Mouse (Mus musculus) gastrocnemius, adult 2 months (tissue): ENCODE results near the gene Snx32. TPM values are rescaled to one million over a fixed set of nuclear protein-coding genes. Genes with fewer than 3 reads are reported as not detected.

Source experiments
- DNase-seq: peaks from one replicate; pipeline ENCODE4 v3.0.0; 2022
- H3K27ac ChIP-seq: fragments of 200-600 bp; 2 replicates; pipeline ENCODE4 v1.8.1; 2022; ENCODE audit warnings: mild to moderate bottlenecking
- H3K4me3 ChIP-seq: fragments of 200-600 bp; 2 replicates; pipeline ENCODE4 v1.8.1; 2022; ENCODE audit warnings: mild to moderate bottlenecking, moderate library complexity
- CTCF ChIP-seq: fragments of 200-600 bp; IDR thresholded peaks from 2 replicates; pipeline ENCODE4 v1.8.1; 2022; ENCODE audit warnings: antibody characterized with exemption, mild to moderate bottlenecking, moderate library complexity
- intact Hi-C: fragments of 180-260 bp; cut with DNase I; formaldehyde crosslinking; loops from one replicate; pipeline ENCODE4 v1.15.1; 2025
- total RNA-seq, 2 experiments: library from RNA; stranded (reverse); gene quantifications; 2 replicates each; pipeline ENCODE4 v1.2.3; 2021

The Snx32 gene
- total RNA-seq, 2 experiments from 2014 or later: 5.8 to 8.0 TPM

DNA sequence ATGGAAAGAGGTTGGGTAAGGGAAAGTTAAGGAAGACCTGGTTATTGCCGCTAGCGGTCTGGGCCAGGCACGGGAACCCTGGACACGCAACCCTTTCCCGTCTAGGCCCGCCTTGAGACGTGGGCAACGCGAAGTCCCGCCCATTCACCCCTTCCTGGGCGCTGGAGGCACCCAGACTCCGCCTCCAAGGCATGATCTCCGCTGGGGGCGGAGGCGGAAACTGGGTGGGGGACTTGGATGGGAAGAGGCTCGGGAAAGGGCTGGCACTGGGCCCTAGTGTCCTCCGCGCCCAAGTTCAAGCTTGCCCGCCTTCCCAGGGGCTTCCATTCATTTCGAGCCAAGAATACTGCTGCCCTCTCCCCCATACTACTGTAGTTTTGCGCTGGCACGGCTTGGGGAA lies 36.6 kb downstream of the Snx32 start, which contains the start of gene Efemp2:
Efemp2 (plus strand) TSS at position 235 of the 400 bp plus-strand sequence.
- peak within 1 kb of the TSS; percentile 80 for H3K27ac ChIP-seq
- intact Hi-C loops: no loop called here
- peak; percentile 88 for DNase-seq
- peak within 1 kb of the TSS; percentile 78 for H3K4me3 ChIP-seq
- TF ChIP-seq CTCF: no peak

DNA sequence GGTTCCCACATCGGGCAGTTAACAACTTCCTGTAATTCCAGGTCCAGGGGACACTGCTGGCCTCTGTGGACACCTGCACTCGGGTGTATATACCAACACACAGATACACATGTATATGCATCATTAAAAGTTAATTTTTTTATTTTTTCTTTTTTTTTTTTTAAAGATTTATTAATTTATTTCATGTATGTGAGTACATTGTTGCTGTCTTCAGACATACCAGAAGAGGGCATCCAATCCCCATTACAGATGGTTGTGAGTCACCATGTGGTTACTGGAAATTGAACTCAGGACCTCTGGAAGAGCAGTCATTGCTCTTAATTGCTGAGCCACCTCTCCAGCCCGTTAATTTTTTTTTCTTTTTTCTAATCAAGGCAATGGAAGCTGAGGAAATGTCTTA lies 37.5 kb downstream of the Snx32 start:
- no peak for DNase-seq
- peak; percentile 44 for TF ChIP-seq CTCF
- Histone ChIP-seq H3K27ac (no peak overlapping the region), H3K4me3 (no peak overlapping the region)
- intact Hi-C loops: no loop called here

DNA sequence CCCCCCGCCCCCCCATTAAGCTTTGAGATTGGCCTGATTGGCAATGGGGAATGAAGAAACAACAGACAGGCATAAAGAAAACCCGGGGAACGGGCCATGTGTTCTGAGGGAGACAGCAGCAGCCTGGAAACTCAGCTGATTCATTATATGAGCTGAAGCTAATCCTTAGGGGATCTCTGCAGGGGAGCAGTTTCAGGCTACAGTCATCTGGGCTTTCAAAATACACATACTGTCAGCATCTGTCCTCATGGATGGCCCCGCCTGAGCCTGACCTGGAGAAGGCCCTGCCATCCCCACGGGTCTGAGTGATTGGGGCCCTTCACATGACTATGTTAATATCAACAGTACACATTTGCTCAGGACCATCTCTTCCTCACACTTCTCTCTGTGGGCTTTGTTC lies 38.5 kb downstream of the Snx32 start:
- intact Hi-C loops: no loop called here
- no peak overlapping the region for H3K4me3 ChIP-seq
- no peak overlapping the region for H3K27ac ChIP-seq
- DNase-seq: no peak
- TF ChIP-seq CTCF: no peak

DNA sequence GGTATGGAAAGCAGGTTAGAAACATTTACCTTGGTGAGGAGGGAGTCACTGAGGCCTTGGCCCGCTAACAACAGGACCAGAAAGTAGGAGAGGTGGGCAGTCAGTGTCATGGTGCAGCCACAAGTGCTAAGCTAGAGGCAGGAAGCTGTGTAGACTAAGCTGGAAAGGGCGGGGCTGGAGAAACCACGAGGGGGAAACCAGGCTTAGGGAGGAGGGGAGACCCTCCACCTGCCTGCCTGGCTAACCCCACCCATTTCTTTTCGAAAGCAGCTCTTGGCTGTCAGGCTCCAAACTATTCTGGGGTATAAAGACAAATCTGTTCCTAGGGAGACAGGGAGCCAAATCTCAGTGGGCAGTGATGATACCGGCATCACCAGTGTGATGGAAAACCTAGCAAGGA lies 42.0 kb downstream of the Snx32 start, which contains the start of gene Ctsw:
Ctsw (minus strand) TSS at position 134 of the 400 bp plus-strand sequence.
- DNase-seq: no peak
- no peak within 1 kb of the TSS for H3K4me3 ChIP-seq
- TF ChIP-seq CTCF: no peak
- intact Hi-C loops: no loop called here
- no peak within 1 kb of the TSS for H3K27ac ChIP-seq

DNA sequence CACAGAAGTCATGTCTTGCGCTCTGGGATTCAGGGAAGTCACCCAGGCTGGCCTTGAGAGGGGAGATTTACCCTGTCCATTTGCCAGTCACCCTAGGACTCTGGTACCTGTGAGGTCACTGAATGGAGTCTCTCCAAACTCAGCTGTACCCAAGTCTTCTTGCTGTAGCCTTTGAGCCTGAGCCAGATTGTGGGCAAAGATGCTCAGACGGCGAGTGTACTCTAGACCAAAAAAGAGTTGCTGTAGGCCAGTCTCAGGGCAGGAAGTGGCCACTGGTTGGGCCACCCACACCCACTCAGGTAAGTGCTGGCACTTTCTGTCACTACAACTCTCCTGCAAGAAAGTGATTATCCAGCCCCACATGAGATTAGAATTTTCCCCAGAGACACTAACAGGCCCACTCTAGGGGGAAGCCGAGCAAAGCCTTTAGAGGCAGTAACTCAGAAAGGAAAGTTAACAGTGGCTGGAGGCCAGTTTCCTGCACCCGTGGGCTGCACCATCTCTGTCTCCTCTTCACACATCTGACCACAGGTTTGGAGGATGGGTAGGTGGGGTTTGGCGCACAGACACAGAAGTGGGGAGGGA lies 43.3 kb downstream of the Snx32 start:
- TF ChIP-seq CTCF: no peak
- no peak for DNase-seq
- H3K4me3 ChIP-seq: no peak overlapping the region
- H3K27ac ChIP-seq: no peak overlapping the region
- intact Hi-C loops: no loop called here

DNA sequence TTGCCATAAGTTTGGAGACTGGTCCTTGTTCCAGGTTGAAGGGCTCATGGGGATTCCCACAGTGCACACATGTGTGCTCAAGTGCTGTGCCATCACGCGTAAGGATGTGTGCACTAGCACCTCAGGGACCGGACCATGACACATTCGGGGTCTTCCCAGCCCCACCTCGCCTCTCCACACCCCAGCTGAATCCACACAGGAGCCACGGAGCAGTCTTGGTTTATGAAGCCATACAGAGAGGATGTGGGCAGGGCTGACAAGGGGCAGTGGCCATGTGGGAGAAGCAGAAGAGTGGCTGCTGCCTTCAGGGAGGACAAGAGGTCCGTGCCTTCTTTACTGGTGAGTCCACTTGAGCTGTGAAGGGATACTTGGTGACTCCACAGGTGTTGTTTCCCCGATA lies 45.3 kb downstream of the Snx32 start:
- no peak for TF ChIP-seq CTCF
- intact Hi-C loops: no loop called here
- no peak overlapping the region for H3K27ac ChIP-seq
- DNase-seq: no peak
- H3K4me3 ChIP-seq: no peak overlapping the region

DNA sequence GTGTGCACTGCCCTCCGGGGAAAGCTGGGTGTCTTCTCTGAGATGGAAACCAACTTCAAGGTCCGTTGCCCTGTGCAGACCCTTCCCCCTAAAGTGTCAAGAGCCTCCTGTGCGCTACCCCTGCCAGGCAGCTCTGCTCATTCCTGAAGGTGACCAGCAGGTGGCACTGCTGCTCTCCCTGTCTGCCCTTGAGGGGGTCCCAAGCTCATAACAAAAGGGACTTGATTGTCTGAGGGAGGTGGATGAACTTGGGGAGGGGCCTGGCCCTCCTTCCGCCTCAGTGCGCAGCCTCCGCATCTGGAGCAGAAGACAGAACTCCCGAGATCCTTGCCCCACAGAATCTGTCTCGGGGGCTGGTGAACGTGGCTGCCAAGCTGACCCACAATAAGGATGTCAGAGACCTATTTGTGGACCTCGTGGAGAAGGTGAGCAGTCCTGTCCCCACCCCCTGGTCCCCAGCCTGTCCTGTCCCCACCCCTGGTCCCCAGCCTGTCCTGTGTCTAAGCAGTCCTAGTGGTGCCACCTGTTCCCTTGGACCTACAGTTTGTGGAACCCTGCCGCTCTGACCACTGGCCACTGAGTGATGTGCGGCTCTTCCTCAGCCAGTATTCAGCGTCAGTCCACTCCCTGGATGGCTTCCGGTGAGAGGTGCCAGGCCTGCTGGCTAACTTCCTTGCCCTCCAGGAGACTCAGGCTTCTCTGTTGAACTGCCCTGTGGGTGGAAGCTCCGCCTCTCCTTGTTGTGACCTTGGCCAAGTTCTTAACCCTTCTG lies 46.4 kb downstream of the Snx32 start:
- DNase-seq: peak; percentile 59
- peak; percentile 93 for TF ChIP-seq CTCF
- Histone ChIP-seq H3K27ac (peak overlapping the region; percentile 58), H3K4me3 (peak overlapping the region; percentile 34)
- intact Hi-C loops: loop anchor here (2.0 kb wide), 1 partner anchor 23 kb away; no protein-coding TSS in a partner anchor

DNA sequence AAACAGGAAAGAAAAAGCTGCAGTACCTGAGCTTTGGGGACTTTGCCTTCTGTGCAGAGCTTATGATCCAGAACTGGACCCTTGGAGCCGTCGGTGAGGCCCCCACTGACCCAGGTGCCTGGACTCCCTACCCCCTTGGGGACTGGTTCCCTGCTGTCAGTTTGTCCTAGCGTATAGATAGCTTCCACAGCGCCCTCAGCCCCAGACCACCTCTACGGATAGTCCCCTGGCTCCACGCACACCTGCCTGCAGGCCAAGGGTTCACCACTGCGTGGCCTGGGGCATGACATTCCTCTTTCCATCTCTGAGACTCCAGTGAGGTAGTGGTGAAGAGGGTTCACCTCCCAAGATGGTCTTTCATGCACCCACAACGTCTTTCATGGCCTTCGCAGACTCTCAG lies 47.1 kb downstream of the Snx32 start:
- H3K27ac ChIP-seq: no peak overlapping the region
- intact Hi-C loops: loop anchor here (2.0 kb wide), 1 partner anchor 24 kb away; no protein-coding TSS in a partner anchor
- H3K4me3 ChIP-seq: no peak overlapping the region
- TF ChIP-seq CTCF: no peak
- DNase-seq: no peak

DNA sequence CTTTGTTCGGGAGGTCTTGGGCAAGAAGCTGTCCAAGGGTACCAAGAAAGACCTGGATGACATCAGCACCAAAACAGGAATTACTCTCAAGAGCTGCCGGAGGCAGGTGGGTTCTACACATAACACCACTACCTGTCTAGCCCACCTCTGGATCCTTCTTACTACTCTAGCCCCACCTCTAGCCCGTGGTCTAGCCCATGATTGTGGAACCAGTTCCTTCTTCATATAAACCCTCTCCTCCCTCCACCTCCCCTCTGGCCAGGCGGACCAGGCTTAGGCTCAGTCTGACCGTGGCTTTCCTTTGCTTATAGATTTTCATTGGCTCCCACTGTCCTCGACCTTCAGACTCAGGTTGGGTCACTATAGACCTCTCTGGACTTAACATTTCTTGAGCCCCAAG lies 48.9 kb downstream of the Snx32 start:
- no peak for DNase-seq
- H3K27ac ChIP-seq: peak overlapping the region; percentile 94; the same call in 1 of the 2 replicates
- no peak for TF ChIP-seq CTCF
- H3K4me3 ChIP-seq: peak overlapping the region; percentile 89
- intact Hi-C loops: no loop called here

DNA sequence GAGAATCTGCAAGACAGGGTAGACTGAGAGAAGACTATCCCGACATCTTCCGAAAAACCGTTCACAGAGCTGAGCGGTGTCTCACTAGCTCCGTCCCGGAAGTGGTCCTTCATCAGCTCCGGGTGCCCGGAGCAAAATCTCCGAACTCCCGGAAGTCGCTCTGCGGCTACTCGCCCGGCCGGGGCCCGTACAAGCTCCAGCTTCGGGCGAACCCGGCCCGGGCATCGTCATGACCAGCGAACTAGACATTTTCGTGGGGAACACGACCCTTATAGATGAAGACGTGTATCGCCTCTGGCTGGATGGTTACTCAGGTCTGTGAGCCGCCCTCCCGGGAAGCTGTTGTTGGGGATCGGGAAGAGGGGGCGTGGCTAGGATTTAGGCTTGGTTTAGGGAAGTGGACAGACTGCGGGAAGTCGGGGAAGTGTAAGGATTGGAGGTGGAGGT lies 49.9 kb downstream of the Snx32 start, which contains the start of gene Fibp:
Fibp (plus strand) TSS at position 151 of the 447 bp plus-strand sequence.
- Histone ChIP-seq H3K27ac (peak within 1 kb of the TSS; percentile 94), H3K4me3 (peak within 1 kb of the TSS; percentile 89)
- TF ChIP-seq CTCF: no peak
- intact Hi-C loops: no loop called here
- peak; percentile 92 for DNase-seq

DNA sequence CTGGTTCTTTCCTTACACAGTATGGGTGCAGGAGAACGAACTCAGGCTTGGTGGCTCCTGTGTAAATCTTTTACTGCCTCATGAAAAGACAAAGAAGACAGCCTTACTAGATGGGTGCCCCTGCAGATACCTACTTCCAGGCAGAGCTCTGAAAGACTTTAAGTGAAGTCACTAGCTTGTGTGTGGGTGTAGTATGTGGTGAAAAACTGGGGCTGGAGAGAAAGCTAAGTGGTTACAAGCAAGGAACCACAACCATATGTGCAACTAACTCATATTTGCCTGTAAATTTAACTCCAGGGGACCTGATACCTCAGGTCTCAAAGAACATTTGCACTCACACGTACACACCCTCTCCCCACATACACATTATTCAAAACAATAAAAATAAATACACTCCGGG lies 50.4 kb downstream of the Snx32 start:
- peak overlapping the region; percentile 94 for H3K27ac ChIP-seq

DNA sequence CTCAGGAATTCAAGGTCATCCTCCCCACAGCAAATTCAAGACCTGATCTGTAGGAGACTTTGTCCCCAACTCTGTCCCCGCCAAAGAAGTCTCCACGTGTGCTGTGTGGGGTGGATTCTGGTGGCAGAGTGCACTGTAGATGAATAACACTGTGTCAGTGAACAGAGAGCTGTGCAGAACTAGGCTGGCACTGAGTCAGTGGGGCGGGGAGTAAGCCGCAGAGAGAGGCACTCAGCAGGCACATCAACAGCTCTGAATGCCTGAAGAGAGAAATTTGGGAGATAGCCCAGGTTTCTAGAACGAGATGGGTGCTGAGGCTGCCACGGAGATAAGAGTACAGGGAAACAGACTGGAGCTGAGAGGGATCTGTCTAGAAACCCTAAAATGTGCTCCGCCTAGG lies 51.3 kb downstream of the Snx32 start:
- intact Hi-C loops: no loop called here
- no peak for DNase-seq
- H3K27ac ChIP-seq: peak overlapping the region; percentile 97
- no peak for TF ChIP-seq CTCF
- H3K4me3 ChIP-seq: no peak overlapping the region

More for the DNA sequence above, 50.4 kb downstream of the Snx32 start:
- peak overlapping the region; percentile 89 for H3K4me3 ChIP-seq
- intact Hi-C loops: no loop called here
- no peak for DNase-seq
- TF ChIP-seq CTCF: no peak

DNA sequence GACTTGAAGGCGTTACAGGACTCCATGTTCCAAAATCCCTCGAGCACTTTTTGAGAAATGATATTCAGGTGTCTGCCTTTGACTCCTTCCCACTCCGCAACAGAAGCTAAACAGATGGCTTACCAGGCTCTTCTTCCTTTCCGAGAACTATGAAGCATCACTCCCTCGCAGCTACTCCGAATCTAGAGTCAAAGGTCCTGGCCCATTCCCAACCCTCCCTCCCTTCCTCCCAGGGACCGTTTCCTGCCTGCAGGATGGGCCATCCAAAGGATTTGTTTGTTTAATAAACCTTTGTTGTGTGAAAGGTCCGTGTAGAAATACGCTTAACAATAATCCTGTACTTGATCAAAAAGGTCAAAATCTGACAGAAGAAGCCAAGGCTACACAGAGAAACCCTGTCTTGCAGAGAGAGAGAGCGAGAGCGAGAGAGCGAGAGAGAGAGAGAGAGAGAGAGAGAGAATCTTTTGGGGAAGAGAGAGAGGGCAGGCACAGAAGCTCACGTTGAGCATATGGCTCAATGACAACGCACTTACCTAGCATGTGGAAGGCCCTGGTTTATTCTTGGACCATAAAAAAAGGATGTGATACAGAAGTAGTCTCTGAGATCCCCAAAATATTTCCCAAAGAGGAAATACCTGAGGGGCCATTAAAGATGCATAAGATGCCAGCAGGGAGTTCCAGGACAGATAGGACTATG lies 52.4 kb downstream of the Snx32 start, which contains the start of gene Ccdc85b:
Ccdc85b (minus strand) TSS at position 149 of the 697 bp plus-strand sequence.
- Histone ChIP-seq H3K4me3 (peak within 1 kb of the TSS; percentile 89), H3K27ac (peak within 1 kb of the TSS; percentile 97)
- DNase-seq: peak; percentile 36
- intact Hi-C loops: no loop called here
- TF ChIP-seq CTCF: no peak
